Mouse (Mus musculus) mouse trophoblast stem cell (cell line): ENCODE measurements at regions not wholly inside any gene's neighbourhood (a gene's known extent, or its start where the extent isn't known, plus 50 kb on each side); places are given as distances from the start of the nearest gene placed in this dataset.
"Not testable (repeated sequence)": the region's sequence is repeated elsewhere in the genome, so short reads cannot be mapped to it uniquely, and the experiment has no call there.

Source experiments
- in situ Hi-C, 2 experiments: fragments of 300-500 bp; cut with MseI, MboI; formaldehyde crosslinking; loops; 2 replicates in 1 of 2; 3 replicates in 1 of 2; pipeline ENCODE4 v1.15.1; 2025

GRCm38 (mm10) chr10:6262029-6262428 is 339.8 kb upstream of the Rgs17 start:
- in situ Hi-C loops = no loop called here

- in situ Hi-C loops = no loop called here
Observed at GRCm38 (mm10) chr10:6265662-6266061, 343.5 kb upstream of the Rgs17 start.

- in situ Hi-C loops = no loop called here
Observed at GRCm38 (mm10) chr10:6291388-6291787, 369.2 kb upstream of the Rgs17 start.

- in situ Hi-C loops = no loop called here
Observed at GRCm38 (mm10) chr10:6296621-6297020, 374.4 kb upstream of the Rgs17 start.

GRCm38 (mm10) chr10:6297796-6298195 is 375.6 kb upstream of the Rgs17 start:
- in situ Hi-C loops = no loop called here

GRCm38 (mm10) chr10:6298682-6299081 is 376.5 kb upstream of the Rgs17 start:
- in situ Hi-C loops = no loop called here

GRCm38 (mm10) chr10:6301514-6301913 is 379.3 kb upstream of the Rgs17 start:
- in situ Hi-C loops = no loop called here

- in situ Hi-C loops = no loop called here
Observed at GRCm38 (mm10) chr10:6309351-6309750, 387.2 kb upstream of the Rgs17 start.

- in situ Hi-C loops = no loop called here
Observed at GRCm38 (mm10) chr10:6341572-6341971, 416.7 kb upstream of the Oprm1 start.

- in situ Hi-C loops = not testable (repeated sequence)
Observed at GRCm38 (mm10) chr10:6349216-6349615, 409.1 kb upstream of the Oprm1 start.

GRCm38 (mm10) chr10:6366182-6366581 is 392.1 kb upstream of the Oprm1 start:
- in situ Hi-C loops = no loop called here

GRCm38 (mm10) chr10:6371666-6372065 is 386.6 kb upstream of the Oprm1 start:
- in situ Hi-C loops = no loop called here

- in situ Hi-C loops = not testable (repeated sequence)
Observed at GRCm38 (mm10) chr10:6417336-6418105, 340.8 kb upstream of the Oprm1 start.

GRCm38 (mm10) chr10:6418234-6418633 is 340.1 kb upstream of the Oprm1 start:
- in situ Hi-C loops = not testable (repeated sequence)

- in situ Hi-C loops = no loop called here
Observed at GRCm38 (mm10) chr10:6465824-6466223, 292.5 kb upstream of the Oprm1 start.

GRCm38 (mm10) chr10:6480350-6480749 is 278.0 kb upstream of the Oprm1 start:
- in situ Hi-C loops = no loop called here

- in situ Hi-C loops = no loop called here
Observed at GRCm38 (mm10) chr10:6488605-6489004, 269.7 kb upstream of the Oprm1 start.

GRCm38 (mm10) chr10:6492694-6493093 is 265.6 kb upstream of the Oprm1 start:
- in situ Hi-C loops = no loop called here

- in situ Hi-C loops = no loop called here
Observed at GRCm38 (mm10) chr10:6495081-6495480, 263.2 kb upstream of the Oprm1 start.

GRCm38 (mm10) chr10:6514269-6514668 is 244.0 kb upstream of the Oprm1 start:
- in situ Hi-C loops = no loop called here

GRCm38 (mm10) chr10:6562516-6562915 is 195.8 kb upstream of the Oprm1 start:
- in situ Hi-C loops = no loop called here

GRCm38 (mm10) chr10:6578616-6579015 is 179.7 kb upstream of the Oprm1 start:
- in situ Hi-C loops = no loop called here

GRCm38 (mm10) chr10:6585821-6586220 is 172.5 kb upstream of the Oprm1 start:
- in situ Hi-C loops = not testable (repeated sequence)

- in situ Hi-C loops = no loop called here
Observed at GRCm38 (mm10) chr10:6590211-6590610, 168.1 kb upstream of the Oprm1 start.
